Mouse (Mus musculus): ENCODE data around the gene Pou2f2. TPM values are rescaled to one million over a fixed set of nuclear protein-coding genes. Genes with fewer than 3 reads are reported as not detected.

Gene Pou2f2
- total RNA-seq, 2 experiments from 2014 or later: 10.1 to 11.4 TPM

DNA sequence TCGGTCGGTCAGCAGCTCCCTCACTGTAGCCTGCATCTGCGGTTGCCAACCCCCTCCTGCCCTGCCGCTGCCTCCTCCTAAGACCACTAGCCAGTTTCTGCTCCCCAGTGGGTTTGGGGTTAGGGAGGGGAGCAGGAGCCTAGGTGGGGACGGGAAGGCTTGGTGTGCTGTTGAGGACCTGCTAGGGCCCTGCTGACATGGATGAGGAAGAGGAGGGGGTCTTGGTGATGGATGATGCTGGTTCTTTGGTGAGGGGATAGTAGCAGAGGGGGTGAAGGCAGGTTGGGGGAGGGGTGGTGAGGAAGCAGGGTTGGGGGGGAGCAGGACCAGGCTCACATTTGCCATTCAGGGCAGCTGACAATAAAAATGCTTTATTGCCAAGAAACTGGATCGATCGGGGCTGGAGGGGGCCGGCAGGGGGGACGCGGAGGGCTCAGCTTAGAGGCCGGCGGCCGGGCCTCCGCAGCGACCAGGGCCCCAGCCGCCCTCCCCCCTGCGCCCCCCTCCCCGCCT, 29.3 kb downstream of the Pou2f2 start:
- DNase-seq (ENCODE audit: low spot score in 2 of 2): no peak

DNA sequence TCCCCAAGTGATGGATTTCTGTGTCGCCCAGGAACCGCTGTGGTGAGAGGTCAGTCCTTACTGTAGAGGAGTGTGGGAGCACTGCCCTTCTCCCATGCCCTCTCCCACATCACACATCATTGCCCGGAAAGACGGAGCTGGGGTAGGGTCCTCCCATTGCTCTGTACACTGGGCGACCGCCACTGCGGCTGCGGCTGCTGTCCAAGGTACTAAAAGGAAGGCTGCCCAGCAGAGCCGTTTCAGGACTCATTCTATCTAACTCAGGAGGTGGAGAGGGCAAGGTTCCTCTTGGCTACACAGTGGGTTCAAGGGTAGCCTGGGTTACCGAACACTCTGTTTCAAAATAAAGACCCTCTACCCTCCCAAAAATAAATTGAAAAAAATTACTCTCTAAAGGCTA, 33.6 kb downstream of the Pou2f2 start:
- no peak for DNase-seq (ENCODE audit: low spot score in 2 of 2)

DNA sequence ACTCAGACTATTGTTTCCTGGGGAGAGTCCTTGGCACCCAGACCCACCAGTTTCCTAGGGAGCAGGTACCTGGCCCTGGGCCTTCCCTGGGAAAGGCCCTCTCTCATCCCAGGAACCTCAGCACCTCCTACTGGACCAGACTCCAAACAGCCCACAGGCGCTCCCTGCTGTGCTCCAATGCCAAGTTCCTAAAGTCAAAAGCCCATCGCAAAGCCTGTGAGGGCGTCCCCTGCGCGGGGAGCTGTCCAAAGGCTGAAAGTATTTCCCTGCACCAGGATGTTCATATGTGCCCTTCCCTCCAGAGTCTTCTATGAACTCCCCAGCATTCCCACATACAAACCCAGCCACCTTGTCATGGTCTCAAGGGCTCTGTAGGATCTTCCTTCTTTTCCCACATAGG, 37.8 kb downstream of the Pou2f2 start:
- no peak for DNase-seq (ENCODE audit: low spot score in 2 of 2)

DNA sequence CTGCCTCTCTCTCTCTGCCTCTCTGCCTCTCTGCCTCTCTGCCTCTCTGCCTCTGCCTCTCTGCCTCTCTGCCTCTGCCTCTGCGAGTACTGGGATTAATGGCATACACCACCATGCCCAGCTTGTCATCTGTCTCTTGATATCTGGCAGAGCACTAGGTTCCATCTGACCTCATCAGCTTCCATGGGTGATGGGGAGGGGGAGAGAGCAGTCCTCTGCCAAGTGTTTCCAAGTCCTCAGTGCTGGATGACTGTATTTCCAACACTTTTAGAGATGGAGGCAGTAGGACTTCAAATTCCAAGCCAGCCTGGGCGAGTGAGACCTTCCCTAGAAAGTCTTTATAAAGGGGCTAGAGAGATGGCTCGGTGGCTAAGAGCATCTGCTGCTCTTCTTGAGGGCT, 42.0 kb downstream of the Pou2f2 start:
- DNase-seq (ENCODE audit: low spot score in 2 of 2): no peak

DNA sequence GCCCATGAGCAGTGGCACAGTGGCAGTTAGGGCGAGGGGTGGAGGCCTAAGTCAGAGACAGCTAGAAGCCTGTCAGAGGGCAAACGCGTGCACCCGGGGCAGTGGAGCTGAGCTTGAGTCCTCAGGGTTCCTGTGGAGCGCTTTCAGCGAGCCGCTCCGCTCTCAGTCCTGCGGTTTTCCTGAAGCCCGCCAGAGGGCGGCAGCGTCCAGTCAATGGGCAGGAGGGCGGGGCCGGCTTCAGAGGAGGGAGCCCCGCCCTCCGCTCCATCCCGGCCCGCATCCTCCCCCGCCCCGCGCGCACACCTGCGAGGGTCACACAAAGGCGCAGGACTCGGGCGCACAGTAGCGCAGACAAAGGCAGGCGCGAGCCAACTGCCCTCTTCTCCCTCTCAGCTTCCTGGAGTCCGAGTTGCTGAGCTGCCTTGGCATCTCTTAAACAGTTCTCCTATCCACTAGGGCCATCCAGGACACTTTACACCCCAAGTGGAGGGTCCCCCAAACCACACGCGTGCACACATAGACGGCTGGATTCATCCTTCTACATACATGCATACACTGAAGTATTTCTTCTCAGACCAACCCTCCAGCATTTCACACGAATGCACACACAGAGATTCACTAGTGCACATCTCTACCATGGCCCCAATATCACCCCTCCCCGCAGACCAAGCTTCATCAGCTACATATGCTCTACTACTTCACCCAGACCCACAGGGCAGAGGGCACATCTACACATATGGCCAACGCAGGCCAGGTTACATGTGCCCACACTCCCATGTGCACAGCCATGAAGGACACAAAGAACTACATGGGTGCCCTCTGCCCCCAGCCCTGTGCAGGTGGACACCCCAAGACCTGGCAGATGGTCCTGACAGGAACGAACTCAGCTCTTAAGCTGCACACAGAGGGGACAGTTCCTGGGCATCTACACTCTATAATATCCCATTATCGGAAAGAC, 46.2 kb downstream of the Pou2f2 start:
- DNase-seq (ENCODE audit: low spot score in 2 of 2): peak; percentile 86 to 90

DNA sequence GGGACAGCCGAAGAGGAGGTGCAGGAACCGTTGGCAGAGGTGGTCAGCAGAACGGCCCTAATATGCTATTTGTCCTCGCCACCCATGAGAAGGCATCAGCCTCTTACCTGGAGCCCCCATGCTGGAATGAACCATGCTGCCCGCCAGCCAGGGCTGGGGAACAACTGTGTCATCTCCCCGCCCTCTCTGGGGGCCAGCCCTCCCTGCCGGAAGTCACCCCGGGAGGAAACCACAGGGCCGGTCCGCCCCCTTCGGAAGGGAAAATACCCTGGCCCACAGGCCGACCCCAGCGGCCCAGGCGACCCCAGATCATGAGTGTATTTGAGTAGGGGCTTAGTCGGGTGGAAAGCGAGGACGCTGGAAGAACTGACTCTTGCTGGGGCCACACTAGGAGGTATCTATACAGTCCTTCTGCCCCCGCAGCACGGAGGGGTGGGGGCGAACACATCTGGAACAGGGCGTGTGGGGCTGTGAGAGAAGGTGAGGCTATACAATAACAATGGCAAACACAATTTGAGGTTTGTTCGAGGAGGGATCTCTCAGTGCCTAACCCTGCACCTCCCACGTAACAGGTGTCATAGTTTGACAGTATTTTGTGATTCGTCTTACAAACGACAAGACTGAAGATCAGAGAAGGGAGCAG, 47.1 kb downstream of the Pou2f2 start:
- DNase-seq (ENCODE audit: low spot score in 2 of 2): no peak

DNA sequence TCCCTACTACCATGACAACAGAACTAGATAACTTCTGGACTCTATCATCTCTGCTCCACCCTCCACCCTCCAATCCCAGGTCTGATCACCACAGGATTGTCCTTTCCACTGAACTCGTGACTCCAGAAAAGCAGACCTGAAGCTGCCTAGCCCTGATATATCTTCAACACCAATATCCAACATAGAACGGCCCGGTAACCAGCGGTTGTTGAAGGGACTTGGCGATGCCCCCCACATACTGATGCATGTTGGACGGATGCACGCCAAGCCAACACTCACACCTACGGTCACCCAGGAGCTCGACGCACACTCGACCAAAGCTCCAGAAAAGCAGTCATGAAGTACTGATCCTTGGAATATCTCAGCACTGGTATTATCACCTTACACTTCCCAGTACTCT, 48.3 kb downstream of the Pou2f2 start:
- no peak for DNase-seq (ENCODE audit: low spot score in 2 of 2)

DNA sequence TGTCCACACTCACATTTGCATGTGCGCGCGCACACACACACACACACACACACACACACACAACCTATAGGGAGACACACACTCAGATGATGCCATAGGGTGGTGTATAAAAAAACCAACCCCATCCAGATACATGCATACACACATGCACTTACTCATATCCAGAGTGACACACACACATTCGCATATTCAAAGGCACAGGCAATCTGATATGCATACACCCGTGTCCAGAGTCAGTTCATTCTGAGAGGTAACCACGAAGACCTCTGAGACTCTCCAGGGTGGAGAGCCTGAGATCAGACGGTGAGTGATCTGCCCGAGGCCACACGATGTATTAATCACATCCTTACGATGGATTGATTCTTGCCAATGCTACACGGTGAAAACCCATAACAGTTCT, 49.0 kb downstream of the Pou2f2 start:
- no peak for DNase-seq (ENCODE audit: low spot score in 2 of 2)

DNA sequence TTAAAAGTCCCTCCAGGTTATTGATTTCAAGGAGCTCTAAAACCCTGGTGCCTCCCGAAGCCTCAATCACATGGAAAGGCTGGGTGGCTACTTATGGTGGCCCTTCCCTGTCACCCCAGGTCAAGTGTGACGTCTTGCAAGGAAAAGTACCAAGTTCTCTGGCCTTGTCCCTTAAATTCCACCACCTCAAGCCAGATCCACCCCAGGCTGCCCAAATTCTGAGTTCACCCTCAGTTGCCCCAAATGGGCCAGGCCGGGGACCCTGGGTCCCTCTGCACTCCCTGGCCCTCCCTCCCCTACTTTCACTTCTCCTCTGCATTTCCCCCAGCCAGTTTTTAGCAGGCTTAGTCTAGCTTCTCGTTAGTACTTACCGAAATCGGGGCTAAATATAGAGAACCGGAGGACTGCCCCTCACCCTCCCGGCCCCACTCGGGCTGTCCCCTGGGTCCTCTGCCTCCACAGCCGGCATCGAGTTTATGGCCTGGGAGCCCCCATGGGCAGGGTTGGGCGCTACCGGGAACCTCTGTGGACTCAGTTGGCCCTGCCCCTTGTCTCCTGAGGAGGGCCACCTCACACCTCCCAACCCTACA, 50.0 kb downstream of the Pou2f2 start:
- DNase-seq (ENCODE audit: low spot score in 2 of 2): no peak

DNA sequence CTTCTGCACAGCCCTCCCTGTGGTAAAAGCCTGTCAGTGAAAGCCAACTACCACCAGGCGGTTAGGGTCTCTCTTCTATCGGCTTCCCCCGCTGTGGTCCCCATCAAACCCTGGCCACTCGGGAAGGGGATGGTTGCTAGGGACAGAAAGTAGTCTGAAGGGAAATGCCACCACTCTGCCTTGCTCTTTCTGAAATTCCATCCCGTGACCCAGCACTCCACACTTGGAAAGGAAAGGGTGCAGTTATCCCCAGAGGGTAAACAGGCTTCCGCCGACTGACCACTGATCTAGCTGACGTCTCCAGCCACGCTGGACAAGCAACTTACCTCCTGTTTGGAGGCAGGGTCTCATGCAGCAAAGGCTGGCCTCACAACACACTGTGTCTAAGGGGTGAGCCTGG, 51.6 kb downstream of the Pou2f2 start:
- no peak for DNase-seq (ENCODE audit: low spot score in 2 of 2)

DNA sequence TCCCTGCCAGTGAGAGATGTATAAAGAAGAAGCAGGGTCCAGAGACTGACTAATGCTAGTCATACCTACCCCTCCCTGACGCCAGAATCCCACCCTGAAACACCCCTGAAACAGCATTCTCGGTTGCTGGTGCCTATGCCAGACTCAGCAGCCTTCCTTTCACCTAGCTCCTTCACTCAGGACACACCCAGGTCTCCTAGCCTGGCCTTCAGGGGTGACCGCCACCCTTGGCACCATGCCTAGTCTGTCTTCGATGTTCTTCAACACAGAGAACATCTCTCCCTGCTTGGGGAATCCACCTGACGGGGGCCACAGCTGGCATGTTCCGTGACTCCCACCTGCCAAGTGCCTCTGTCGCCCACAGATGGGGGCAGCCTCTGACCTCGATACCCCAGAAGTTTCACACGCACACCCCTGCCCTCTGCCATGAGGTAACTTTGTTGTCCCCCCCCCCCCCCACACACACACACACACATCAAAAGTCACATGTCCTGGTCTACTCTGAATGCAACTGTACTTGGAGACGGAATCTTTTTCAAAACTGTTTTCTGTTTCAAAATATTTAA, 53.7 kb downstream of the Pou2f2 start:
- DNase-seq (ENCODE audit: low spot score in 2 of 2): no peak

DNA sequence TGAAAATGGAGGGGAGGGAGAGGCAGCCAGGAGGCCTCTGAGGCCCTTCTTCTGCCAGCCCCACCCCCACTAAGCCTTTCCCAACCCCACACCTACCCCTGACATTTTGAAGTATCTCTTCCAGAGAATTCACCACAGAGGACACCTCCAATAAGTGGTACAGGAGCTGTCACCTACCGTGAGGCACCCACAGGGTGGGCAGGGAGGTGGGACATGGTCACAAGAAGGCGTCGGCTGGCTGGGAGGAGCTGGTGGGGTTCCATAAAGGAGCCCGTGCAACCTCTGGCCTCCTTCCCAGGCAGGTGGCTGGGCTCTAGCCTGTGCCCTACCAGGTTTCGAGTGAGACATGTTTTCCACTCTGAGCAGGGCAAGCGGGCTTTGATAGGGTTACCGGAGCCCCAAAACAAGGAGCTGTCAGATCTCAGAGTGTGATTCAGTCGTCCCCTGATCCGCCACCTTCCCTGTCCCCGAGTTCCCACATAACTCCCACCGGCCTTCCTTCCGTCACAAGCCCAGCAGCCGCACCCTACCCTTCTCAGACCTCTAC, 58.2 kb downstream of the Pou2f2 start:
- no peak for DNase-seq (ENCODE audit: low spot score in 2 of 2)

DNA sequence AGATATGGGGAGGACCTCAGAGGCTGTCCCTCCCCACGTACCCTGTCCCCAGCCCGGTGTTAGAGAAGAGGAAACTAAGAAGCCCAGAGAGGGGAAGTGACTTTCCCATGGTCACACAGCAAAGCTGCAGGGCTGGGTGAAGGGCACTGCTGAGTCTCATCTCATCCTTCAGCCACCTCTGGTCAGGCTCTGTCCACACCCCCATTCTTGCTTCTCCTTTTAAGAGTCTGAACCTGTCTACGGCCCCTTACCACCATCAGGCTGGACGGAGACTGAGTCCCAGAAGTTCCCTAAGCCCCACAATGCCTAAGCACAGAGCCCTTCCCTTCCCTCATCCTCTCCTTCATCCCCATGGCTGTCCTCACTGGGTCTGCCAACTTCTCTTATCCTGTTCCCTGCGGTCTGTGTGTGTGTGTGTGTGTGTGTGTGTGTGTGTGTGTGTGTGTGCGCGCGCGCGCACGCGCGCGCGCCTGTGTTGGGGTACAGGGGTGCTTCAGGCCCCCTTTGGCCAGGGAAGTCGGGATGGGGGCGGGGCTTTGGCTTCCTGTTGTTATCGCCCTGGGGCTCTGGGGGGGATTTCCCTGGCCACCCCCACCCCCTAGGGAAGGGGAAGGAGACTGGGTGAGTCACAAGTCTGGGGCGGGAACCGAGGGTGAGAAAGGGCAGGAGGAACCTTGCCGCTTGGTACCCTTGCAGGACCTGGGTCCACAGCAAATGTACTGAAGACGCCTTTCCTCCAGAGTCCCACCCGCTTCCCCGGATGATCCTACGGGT, 59.3 kb downstream of the Pou2f2 start:
- DNase-seq (ENCODE audit: low spot score in 2 of 2): no peak

DNA sequence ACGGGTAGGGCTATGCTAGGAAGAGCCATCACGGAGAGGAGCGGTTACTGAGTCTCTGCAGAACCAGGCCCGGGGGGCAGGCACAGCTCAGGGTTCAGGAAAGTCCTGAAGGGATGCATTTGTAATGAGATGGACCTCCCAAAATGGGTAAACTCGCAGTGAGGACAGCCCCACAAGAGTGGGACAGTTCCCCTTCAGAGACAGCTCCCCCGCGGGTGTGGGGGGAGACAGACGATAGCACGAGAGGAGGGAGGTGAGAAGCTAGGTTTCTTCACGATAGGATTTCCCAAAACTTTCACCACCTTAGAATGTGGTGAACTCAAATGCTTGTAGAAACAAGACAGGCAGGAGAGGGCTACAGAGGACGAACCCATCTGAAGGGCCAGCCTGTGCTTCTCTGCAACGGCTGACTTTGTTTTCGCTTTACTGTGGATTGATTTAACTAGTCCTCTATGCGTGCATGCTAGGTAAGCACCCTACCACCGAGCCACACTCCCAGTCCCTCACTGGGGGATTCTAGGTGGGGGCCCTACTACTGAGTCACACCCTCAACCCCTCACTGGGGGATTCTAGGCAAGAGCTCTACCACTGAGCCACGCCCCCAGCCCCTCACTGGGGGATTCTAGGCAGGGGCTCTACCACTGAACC, 66.4 kb downstream of the Pou2f2 start:
- no peak for DNase-seq (ENCODE audit: low spot score in 2 of 2)

DNA sequence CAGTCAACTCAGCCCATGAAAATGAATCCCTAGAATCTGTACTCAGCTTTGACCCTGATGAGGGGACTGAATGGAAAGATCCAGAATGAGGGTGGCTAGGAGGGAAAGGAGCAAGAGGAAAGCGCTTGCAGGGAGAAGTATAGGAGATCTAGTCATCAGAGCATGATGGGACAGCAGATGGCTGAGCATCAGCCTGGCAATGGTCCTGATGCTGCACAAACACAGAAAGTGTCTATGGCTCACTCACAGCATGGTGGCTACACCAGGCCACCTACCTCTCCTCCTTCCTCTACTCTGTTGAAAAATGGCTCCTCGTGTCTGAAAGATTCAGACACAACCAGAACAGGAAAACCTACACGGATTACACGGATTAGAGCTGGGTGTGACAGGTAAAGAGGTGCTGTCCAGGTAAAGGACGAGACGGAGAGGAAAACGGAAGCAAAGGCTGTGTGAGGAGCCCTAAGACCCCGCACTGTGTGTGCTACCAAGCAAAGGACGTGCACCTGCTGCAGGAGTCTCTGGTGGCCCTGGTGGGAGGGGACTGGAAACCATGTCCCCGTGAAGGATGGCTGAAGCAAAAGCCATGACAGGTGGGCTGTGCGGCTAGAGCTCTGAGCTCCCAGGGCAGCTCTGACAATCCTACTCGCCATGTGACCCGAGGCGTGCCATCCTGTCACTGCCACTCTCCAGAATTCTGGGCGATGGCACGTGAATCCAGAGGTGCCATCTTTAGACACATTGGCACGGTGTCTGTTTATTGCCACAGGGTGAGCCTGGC, 67.2 kb downstream of the Pou2f2 start:
- DNase-seq (ENCODE audit: low spot score in 2 of 2): peak in 1 of 2 experiments; percentile 55

DNA sequence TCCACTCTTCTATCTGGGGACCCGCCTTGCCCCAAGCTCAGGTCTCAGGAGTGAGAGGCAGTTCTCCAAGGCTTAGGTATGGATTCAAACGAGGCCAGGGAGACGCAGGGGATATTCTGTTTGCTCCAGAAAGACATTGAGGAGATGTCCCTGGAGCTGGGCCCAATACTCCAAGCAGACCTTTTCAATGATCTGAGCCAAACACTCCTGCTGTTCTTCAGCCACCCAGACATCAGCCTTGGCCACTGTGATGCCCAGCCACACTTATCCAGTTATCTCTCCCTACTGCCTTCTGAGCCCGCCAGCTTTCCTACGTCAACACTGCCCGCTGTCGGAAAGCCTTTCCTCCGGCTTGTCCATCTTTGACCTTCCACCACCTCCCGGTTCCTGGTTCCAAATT, 69.2 kb downstream of the Pou2f2 start:
- no peak for DNase-seq (ENCODE audit: low spot score in 2 of 2)

DNA sequence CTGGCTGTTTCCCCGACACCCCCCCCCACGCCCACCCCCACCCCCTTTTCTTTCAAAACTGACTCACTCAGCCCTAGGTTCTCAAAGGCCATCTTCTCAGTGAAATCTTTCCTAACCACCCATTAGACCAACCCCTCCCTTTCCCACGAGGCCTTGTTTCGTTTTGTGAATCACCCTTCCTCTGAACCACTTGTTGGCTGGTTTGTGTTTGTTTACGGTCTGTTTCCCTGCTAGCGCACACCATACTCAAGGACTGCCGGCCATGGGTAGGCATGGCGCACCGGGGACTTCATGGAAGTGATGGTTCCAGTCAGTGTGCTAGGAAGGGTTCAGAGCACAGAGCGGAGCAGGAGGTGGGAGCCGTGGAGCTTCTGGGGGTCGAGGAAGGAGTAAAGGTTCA, 70.2 kb downstream of the Pou2f2 start:
- no peak for DNase-seq (ENCODE audit: low spot score in 2 of 2)

DNA sequence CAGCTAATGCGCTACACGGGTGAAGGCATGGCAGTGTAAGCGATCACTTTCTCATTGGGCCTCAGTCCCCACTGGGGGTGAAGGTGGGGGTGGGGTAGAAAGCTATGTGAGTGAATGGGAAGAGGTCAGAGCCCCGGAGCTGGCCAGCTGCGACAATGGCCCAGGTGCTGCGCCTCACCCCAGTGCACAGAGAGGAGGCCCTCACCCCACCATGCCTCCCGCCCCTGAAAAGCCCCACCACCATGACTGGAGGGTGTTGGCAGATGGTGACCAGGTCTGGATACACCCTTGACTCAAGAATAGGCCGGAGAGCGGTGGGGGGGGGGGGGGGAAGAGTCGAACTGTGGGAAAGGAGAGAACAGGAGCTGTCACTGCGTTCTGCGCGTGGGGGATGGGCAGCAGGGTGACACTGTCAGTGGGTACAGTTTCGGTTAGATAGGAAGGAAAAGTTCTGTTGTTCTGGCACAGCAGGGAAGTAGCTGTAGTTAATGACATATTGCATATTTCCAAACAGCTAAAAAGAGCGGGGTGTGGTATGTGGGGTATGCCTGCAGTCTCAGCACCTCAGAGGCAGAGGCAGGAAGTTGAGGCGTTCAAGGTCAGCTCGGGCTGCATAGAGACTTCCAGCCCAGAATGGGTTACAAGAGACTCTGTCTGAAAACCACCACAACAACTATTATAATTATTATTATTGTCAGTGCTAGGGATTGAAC, 72.6 kb downstream of the Pou2f2 start:
- DNase-seq (ENCODE audit: low spot score in 2 of 2): no peak
